In genomic region chr6:38145463-38146065, GRCm38 (mm10) we compare ENCODE assay signal across 10 mouse cellular contexts. TPM values are rescaled to one million over a fixed set of nuclear protein-coding genes. Genes with fewer than 3 reads are reported as not detected.
DNase-seq lines count a peak whose midpoint lies in the region; ATAC-seq and TF ChIP-seq lines count a peak whose summit lies in the region.
"Had no signal": no experiment of that assay in that cellular context is flagged by ENCODE, and none has a peak within 500 bp of the region (broad histone marks: within the 10 kb centered on the region; RNA-seq: fewer than 3 reads in every experiment).

No protein-coding gene starts in this region.

- no peaks in the 10 kb centered on the region for H3K4me1 ChIP-seq in hindbrain, embryonic 13.5 days (replicated peaks)
- H3K4me1 ChIP-seq in hindbrain, embryonic 16.5 days (ENCODE audit: control insufficient read depth, insufficient read depth, low read depth, low read length): no peaks in the 10 kb centered on the region
- peaks cover 7% of the 10 kb centered on the region for H3K4me1 ChIP-seq in heart, embryonic 15.5 days (replicated peaks)
- 0 out of 2 replicates have a peak, but pooled peaks cover 2% of the 10 kb centered on the region for H3K4me1 ChIP-seq in cerebellum, adult 2 months (ENCODE audit: control insufficient read depth, insufficient read depth, low read length)

- H3K4me3 ChIP-seq in hindbrain, embryonic 13.5 days: no peak overlapping the region
- no peak overlapping the region for H3K4me3 ChIP-seq in hindbrain, embryonic 16.5 days (ENCODE audit: low read length)
- H3K4me3 ChIP-seq in heart, embryonic 15.5 days: no peak overlapping the region
- no peak overlapping the region for H3K4me3 ChIP-seq in layer of hippocampus, adult 2 months
- no peak overlapping the region for H3K4me3 ChIP-seq in cerebellum, adult 2 months (replicated peaks; ENCODE audit: insufficient read depth, low read depth, low read length)

- WGBS in hindbrain, embryonic 13.5 days: 67% methylated on average over 8 of the region's 8 CpGs
- 68% methylated on average over 8 of the region's 8 CpGs for WGBS in hindbrain, embryonic 16.5 days
- 65% methylated on average over 8 of the region's 8 CpGs for WGBS in heart, embryonic 15.5 days
- 60% methylated on average over 8 of the region's 8 CpGs for WGBS in cerebellum, adult 2 months

- TF ChIP-seq POLR2A in cerebellum, adult 2 months (IDR thresholded peaks at IDR 0.05; ENCODE audit: borderline replicate concordance, insufficient read depth, low read length): no peak

- H3K27me3 ChIP-seq in hindbrain, embryonic 13.5 days: no peaks in the 10 kb centered on the region
- no peaks in the 10 kb centered on the region for H3K27me3 ChIP-seq in hindbrain, embryonic 16.5 days (replicated peaks; ENCODE audit: control insufficient read depth, insufficient read depth, low read length)
- H3K27me3 ChIP-seq in heart, embryonic 15.5 days: no peaks in the 10 kb centered on the region
- H3K27me3 ChIP-seq in cerebellum, adult 2 months (ENCODE audit: control insufficient read depth, insufficient read depth, low read length): no peaks in the 10 kb centered on the region

- TF ChIP-seq CTCF in layer of hippocampus, adult 2 months (conservative IDR thresholded peaks at IDR 0.05): no peak
- no peak for TF ChIP-seq CTCF in cerebellum, adult 2 months (IDR thresholded peaks at IDR 0.05; ENCODE audit: borderline replicate concordance, insufficient read depth, low read depth, low read length)

- no peak overlapping the region for H3K9ac ChIP-seq in hindbrain, embryonic 13.5 days
- no peak overlapping the region for H3K9ac ChIP-seq in hindbrain, embryonic 16.5 days (ENCODE audit: low read depth, low read length)
- no peak overlapping the region for H3K9ac ChIP-seq in heart, embryonic 15.5 days

- H3K27ac ChIP-seq in hindbrain, embryonic 13.5 days: 0 out of 2 replicates have a peak overlapping the region, but pooled peaks have one; percentile 44
- no peak overlapping the region for H3K27ac ChIP-seq in hindbrain, embryonic 16.5 days (ENCODE audit: low read depth, low read length)
- peak overlapping the region; percentile 56 for H3K27ac ChIP-seq in heart, embryonic 15.5 days
- peak overlapping the region; percentile 74 for H3K27ac ChIP-seq in layer of hippocampus, adult 2 months
- no peak overlapping the region for H3K27ac ChIP-seq in cerebellum, adult 2 months (ENCODE audit: insufficient read depth, low read length)

- H3K36me3 ChIP-seq in hindbrain, embryonic 13.5 days: peaks cover 76% of the 10 kb centered on the region
- H3K36me3 ChIP-seq in hindbrain, embryonic 16.5 days (ENCODE audit: control insufficient read depth, insufficient read depth, low read length): peaks cover 30% of the 10 kb centered on the region
- no peaks in the 10 kb centered on the region; the same call in 1 of the 2 replicates for H3K36me3 ChIP-seq in heart, embryonic 15.5 days

- ATAC-seq in hindbrain, embryonic 13.5 days (ENCODE audit: low FRiP score): no peak
- no peak for ATAC-seq in hindbrain, embryonic 16.5 days
- no peak for ATAC-seq in heart, embryonic 15.5 days (replicated peaks; ENCODE audit: insufficient number of reproducible peaks, insufficient read depth, low FRiP score, low read depth)
- no peak for ATAC-seq in CD4-positive, CD25-positive, alpha-beta regulatory T cell, adult 4 months

- H3K9me3 ChIP-seq in hindbrain, embryonic 13.5 days: no peaks in the 10 kb centered on the region
- H3K9me3 ChIP-seq in hindbrain, embryonic 16.5 days (ENCODE audit: control insufficient read depth, low read length): no peaks in the 10 kb centered on the region
- no peaks in the 10 kb centered on the region for H3K9me3 ChIP-seq in heart, embryonic 15.5 days (replicated peaks)

- DNase-seq in adipocyte (ENCODE audit: low spot score): peak; percentile 30
- DNase-seq in layer of hippocampus, adult 2 months (ENCODE audit: low spot score in 2 of 2): peak; percentile 42 to 59
- DNase-seq in cerebellum, adult 9-10 months: no peak
- no peak for DNase-seq in cerebellum, adult 2 months
- DNase-seq: cerebellum, adult 9-11 months had no signal

- H3K4me2 ChIP-seq in hindbrain, embryonic 13.5 days: no peak overlapping the region
- H3K4me2 ChIP-seq in hindbrain, embryonic 16.5 days (ENCODE audit: low read length): no peak overlapping the region
- H3K4me2 ChIP-seq in heart, embryonic 15.5 days: no peak overlapping the region

RNA-seq across cellular contexts. Expression of gene Atp6v0a4, which starts 21.2 kb away (rescaled TPM):
- 0.18 and 0.34 TPM in 2 replicates for polyA plus RNA-seq in hindbrain, embryonic 13.5 days (2015; fragmentation: Nextera tagmentation; extraction: Ambion mirVana)
- polyA plus RNA-seq in hindbrain, embryonic 16.5 days (2015; fragmentation: Nextera tagmentation; extraction: Ambion mirVana): 0.35 and 0.38 TPM in 2 replicates
- polyA plus RNA-seq in heart, embryonic 15.5 days (2015; fragmentation: Nextera tagmentation; extraction: Ambion mirVana): 0.69 and 0.77 TPM in 2 replicates
- 1 to 10 TPM; 1.1 to 1.3 TPM for total RNA-seq in layer of hippocampus, adult 2 months (2021)
- polyA plus RNA-seq in cerebellum, adult 2 months (2012; rRNA removed): 0.19 and 0.25 TPM in 2 replicates
- not detected for polyA plus RNA-seq in CD4-positive, CD25-positive, alpha-beta regulatory T cell, adult 4 months (2017; shearing (Covaris generic))

RNA-seq across cellular contexts. Expression of gene Tmem213, which starts 36.5 kb away (rescaled TPM):
- polyA plus RNA-seq in hindbrain, embryonic 13.5 days (2015; fragmentation: Nextera tagmentation; extraction: Ambion mirVana): not detected in 2 replicates
- polyA plus RNA-seq in hindbrain, embryonic 16.5 days (2015; fragmentation: Nextera tagmentation; extraction: Ambion mirVana): not detected in 2 replicates
- polyA plus RNA-seq in heart, embryonic 15.5 days (2015; fragmentation: Nextera tagmentation; extraction: Ambion mirVana): 1.3 and 2.0 TPM in 2 replicates
- not detected for total RNA-seq in layer of hippocampus, adult 2 months (2021)
- polyA plus RNA-seq in cerebellum, adult 2 months (2012; rRNA removed): not detected in 2 replicates
- polyA plus RNA-seq in CD4-positive, CD25-positive, alpha-beta regulatory T cell, adult 4 months (2017; shearing (Covaris generic)): not detected
- polyA plus RNA-seq: liver, embryonic 16.5 days had no signal

Comparison
In these comparisons a context has a peak if more than half of its experiments do, and no peak if none do; other contexts are left out.
1. H3K27ac ChIP-seq: peak in hindbrain, embryonic 13.5 days (single experiment), heart, embryonic 15.5 days (single experiment) and layer of hippocampus, adult 2 months (single experiment); none in hindbrain, embryonic 16.5 days (single experiment) and cerebellum, adult 2 months (single experiment).
2. DNase-seq: peak in adipocyte (single experiment) and layer of hippocampus, adult 2 months (2 of 2); none in cerebellum, adult 9-10 months (single experiment) and cerebellum, adult 2 months (0 of 2).